Mouse (Mus musculus) stomach, postnatal 0 days (tissue): Measurements from ENCODE around the gene Lrrc15.
A peak's percentile ranks its signal among the peaks of the same experiment; 100 is the strongest.

Experiments
- CTCF ChIP-seq: IDR thresholded peaks from 2 replicates; pipeline ENCODE4 v1.5.1; 2016; ENCODE audit warnings: antibody characterized with exemption, low read depth, mild to moderate bottlenecking, moderate library complexity
- EP300 ChIP-seq: optimal IDR thresholded peaks from 2 replicates; pipeline ENCODE3; 2016; ENCODE audit warnings: antibody characterized with exemption

GRCm38 (mm10) chr16:30236091-30236699 lies 46.9 kb downstream of the Lrrc15 start:
- TF ChIP-seq CTCF (peak; percentile 92), EP300 (no peak)
